Mouse (Mus musculus) adrenal gland, postnatal 10 days (tissue): ENCODE measurements at regions not wholly inside any gene's neighbourhood (a gene's known extent, or its start where the extent isn't known, plus 50 kb on each side); places are given as distances from the start of the nearest gene placed in this dataset.

Source experiments
- DNase-seq: peaks from one replicate; pipeline ENCODE4 v3.0.0; 2021; ENCODE audit warnings: mixed read lengths

DNA sequence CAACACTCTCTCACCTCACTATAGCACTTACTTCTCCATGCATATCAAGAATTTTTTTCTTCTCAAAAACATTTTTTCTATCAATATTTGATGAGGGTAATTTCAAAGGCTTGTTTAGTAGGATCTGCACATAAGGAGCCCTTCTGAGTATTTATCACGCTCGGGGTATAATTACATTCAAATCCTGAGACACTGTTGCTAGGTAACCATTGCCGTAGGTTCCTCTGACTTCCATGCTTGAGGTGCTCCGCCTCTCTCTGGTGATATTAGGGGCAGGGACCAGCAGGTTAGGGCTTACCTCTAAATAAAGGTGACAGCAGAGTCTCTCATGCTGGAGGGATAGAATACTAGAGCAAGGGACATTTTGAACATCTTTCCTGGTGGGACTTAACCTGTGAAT, 54.4 kb upstream of the 9630041A04Rik start:
- no peak for DNase-seq

- DNase-seq: peak; percentile 8
These were observed 64.9 kb upstream of the 9630041A04Rik start for GRCm38 (mm10) chr9:101796718-101797117.

GRCm38 (mm10) chr9:101796063-101796462, 65.6 kb upstream of the 9630041A04Rik start:
- DNase-seq: no peak

GRCm38 (mm10) chr9:101795436-101795835, 66.2 kb upstream of the 9630041A04Rik start:
- DNase-seq: no peak

GRCm38 (mm10) chr9:101790936-101791335, 70.7 kb upstream of the 9630041A04Rik start:
- no peak for DNase-seq

GRCm38 (mm10) chr9:101740949-101741605, 120.6 kb upstream of the 9630041A04Rik start:
- DNase-seq: no peak

- no peak for DNase-seq
These were observed 122.3 kb upstream of the 9630041A04Rik start for GRCm38 (mm10) chr9:101739322-101739721.

DNA sequence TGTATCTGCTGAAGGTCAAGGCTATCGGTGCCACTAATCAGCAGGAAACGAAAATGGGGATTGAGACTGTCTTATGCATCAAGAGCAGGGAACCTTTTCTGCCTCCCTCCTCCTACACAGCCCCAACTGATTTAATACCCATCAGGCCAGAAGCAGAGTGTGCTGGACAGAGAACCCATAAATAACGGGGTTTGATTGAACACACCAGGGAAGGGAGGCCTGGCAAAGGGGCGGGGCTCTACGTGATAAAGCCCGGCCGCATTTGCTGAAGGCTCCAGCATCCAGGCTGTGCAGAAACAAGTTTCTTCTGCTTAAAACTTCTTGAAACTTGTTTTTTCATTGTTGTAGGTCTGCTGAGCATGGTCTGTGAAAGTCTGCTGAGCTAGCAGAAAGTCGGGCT, 127.4 kb upstream of the 9630041A04Rik start:
- DNase-seq: no peak

GRCm38 (mm10) chr9:101733611-101734225, 127.9 kb upstream of the 9630041A04Rik start:
- DNase-seq: no peak

DNA sequence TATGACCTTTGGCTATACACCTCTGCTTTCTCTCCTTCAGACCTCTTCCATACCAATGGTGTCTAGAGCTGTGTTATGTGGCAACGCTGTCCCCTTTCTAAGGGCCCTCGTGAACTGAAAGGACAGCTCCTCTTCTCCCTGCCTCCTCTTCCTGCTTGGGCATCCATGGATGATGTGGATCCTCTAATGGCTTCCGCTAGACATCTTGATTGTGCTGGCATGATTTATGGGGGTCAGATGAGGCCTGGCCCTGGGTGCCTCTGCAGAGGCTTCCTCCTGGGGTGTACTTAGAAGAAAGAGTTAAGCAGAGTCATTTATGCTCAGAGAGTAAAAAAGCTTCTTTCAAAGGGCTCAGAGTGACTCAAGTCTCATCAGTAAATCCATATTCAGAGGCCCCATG, 131.5 kb upstream of the 9630041A04Rik start:
- DNase-seq: no peak

DNA sequence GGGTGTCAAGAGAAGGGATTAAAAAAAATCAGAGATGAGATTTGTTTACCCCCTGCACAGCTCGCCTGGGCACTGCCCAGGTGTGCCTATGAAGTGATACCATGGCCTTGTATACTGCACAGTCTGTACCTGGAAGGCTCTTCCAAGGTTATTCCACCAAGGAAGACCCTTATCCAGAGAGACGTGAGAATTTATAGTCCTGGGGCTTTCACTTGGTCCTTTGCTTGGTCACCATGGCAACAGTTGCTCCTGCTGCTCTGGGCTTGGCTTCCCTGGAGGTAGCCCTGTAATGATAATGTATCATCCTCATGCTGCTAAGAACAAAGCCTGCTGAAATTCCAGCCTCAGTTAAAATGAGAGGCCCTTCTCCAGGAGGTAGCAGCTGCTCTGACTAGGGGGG, 143.7 kb upstream of the 9630041A04Rik start:
- no peak for DNase-seq

- peak; percentile 58 for DNase-seq
These were observed 145.3 kb upstream of the 9630041A04Rik start for GRCm38 (mm10) chr9:101716326-101716725.

DNA sequence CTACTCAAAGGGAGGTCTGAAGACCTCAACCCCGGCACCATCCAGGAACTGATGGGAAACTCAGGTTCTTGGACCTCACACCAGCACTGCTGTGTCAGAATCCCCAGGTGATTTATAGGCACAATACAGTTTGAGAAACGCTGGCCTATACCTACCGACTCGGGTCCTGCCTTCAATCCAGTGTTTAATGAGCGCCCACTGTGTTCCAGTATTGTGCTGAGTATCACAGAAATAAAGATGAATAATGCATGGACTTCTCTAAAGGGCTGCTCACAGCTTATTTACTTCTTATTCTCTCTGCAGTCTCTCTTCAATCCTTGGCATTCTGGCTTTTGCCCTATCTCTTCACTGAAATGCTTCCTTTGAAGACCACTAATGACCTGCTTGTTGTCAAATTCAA, 146.8 kb upstream of the 9630041A04Rik start:
- DNase-seq: no peak

GRCm38 (mm10) chr9:101710611-101711071, 151.0 kb upstream of the 9630041A04Rik start:
- DNase-seq: no peak

- no peak for DNase-seq
These were observed 161.3 kb upstream of the 9630041A04Rik start for GRCm38 (mm10) chr9:101700368-101700767.

GRCm38 (mm10) chr9:101694054-101694453, 167.6 kb upstream of the 9630041A04Rik start:
- no peak for DNase-seq

- no peak for DNase-seq
These were observed 170.3 kb upstream of the 9630041A04Rik start for GRCm38 (mm10) chr9:101691336-101691735.

GRCm38 (mm10) chr9:101690916-101691315, 170.7 kb upstream of the 9630041A04Rik start:
- DNase-seq: no peak

- no peak for DNase-seq
These were observed 171.2 kb upstream of the 9630041A04Rik start for GRCm38 (mm10) chr9:101690402-101690861.

GRCm38 (mm10) chr9:101689532-101690401, 171.9 kb upstream of the 9630041A04Rik start:
- peak; percentile 93 for DNase-seq

DNA sequence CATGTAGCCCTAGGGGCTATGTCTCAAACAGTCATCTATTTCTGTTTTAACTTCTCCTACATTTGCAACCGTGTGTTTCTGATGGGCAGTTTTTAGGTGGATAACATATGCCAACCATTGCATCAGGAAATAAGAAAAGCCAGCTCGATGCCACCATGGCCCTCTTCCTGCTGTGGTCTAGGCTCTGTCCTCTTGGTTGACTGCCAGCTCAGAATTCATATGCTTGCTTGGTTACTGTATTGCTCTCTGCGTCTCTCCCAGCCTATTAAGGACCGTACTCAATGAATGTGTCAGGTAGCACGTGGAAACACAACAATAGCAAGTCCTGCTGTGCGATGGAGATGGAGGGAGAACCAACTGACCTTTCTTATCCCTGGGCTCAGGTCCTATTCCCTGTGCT, 174.4 kb upstream of the 9630041A04Rik start:
- DNase-seq: no peak

DNA sequence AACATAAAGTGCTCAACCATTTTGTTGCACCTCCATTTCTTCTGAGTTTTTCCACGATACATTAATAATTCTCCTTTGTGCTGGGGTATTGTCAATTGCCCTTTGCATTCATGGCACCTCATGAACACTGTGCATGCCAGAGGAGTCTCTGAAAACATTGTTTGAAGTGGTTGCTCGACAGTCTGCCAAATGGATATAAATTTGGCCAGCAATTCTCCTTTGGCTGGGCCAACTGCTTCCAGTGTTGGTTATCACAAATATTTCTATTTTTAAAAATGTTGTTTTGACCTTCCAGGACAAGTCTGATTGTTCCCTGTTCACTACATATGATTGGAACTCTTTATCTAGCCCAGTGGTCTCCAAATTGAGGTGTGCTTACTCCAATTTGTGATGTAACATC, 184.1 kb upstream of the 9630041A04Rik start:
- DNase-seq: no peak

GRCm38 (mm10) chr9:101670111-101670510, 191.5 kb upstream of the 9630041A04Rik start:
- DNase-seq: no peak
